ENCODE assay signal across 19 mouse cellular contexts in the genomic region with DNA sequence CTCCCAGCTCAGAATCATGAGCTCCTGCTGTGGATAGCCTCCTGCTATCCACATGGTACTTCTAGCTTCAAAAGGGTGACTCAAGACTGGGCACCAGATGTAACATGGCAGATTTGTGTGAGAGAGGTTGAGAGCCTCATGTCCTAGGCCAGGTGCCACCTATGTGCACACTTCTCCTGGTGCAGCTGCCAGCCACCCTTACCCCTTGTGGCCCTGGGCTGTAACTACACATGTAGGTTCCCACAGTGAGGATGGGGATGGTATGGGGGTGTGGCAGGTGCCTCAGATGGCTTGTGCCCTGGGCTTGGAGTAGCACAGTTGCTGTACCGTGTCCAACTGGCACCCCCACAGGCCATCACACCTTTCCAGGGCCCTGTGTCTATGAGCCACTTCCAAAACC.
DNase-seq lines count a peak whose midpoint lies in the region; ATAC-seq and TF ChIP-seq lines count a peak whose summit lies in the region.
"Had no signal": no experiment of that assay in that cellular context is flagged by ENCODE, and none has a peak within 500 bp of the region (broad histone marks: within the 10 kb centered on the region; RNA-seq: fewer than 3 reads in every experiment).

No protein-coding gene starts in this region.

- H3K36me3 ChIP-seq in heart, embryonic 15.5 days, result no peaks in the 10 kb centered on the region
- no peaks in the 10 kb centered on the region for H3K36me3 ChIP-seq in heart, embryonic 10.5 days
- H3K36me3 ChIP-seq in liver, embryonic 14.5 days (replicated peaks; ENCODE audit: control insufficient read depth, insufficient read depth, low read depth), result no peaks in the 10 kb centered on the region
- H3K36me3 ChIP-seq in liver, embryonic 11.5 days (ENCODE audit: control insufficient read depth, insufficient read depth, low read length), result no peaks in the 10 kb centered on the region
- H3K36me3 ChIP-seq in intestine, embryonic 16.5 days (ENCODE audit: control insufficient read depth, insufficient read depth, low read length), result no peaks in the 10 kb centered on the region
- H3K36me3 ChIP-seq: embryonic facial prominence, embryonic 12.5 days; forebrain, embryonic 10.5 days; heart, embryonic 13.5 days; midbrain, embryonic 10.5 days; neural tube, embryonic 13.5 days had no signal

- 58% methylated on average over 1 of the region's 1 CpGs for WGBS in heart, embryonic 15.5 days
- 69% methylated on average over 1 of the region's 1 CpGs for WGBS in heart, embryonic 10.5 days
- WGBS in liver, embryonic 14.5 days (ENCODE audit: insufficient replicate concordance), result 56% methylated on average over 1 of the region's 1 CpGs
- WGBS in liver, embryonic 11.5 days, result 79% methylated on average over 1 of the region's 1 CpGs
- WGBS in intestine, embryonic 16.5 days, result 83% methylated on average over 1 of the region's 1 CpGs

- no peak overlapping the region for H3K4me2 ChIP-seq in heart, embryonic 15.5 days
- no peak overlapping the region for H3K4me2 ChIP-seq in liver, embryonic 14.5 days (ENCODE audit: low read depth)
- H3K4me2 ChIP-seq in liver, embryonic 11.5 days, result no peak overlapping the region
- H3K4me2 ChIP-seq in intestine, embryonic 16.5 days (ENCODE audit: low read depth, low read length), result no peak overlapping the region
- H3K4me2 ChIP-seq: embryonic facial prominence, embryonic 12.5 days; heart, embryonic 13.5 days; hindbrain, embryonic 14.5 days; neural tube, embryonic 13.5 days had no signal

- no peaks in the 10 kb centered on the region for H3K4me1 ChIP-seq in heart, embryonic 15.5 days (replicated peaks)
- H3K4me1 ChIP-seq in heart, embryonic 10.5 days, result no peaks in the 10 kb centered on the region
- no peaks in the 10 kb centered on the region for H3K4me1 ChIP-seq in liver, embryonic 14.5 days (replicated peaks; ENCODE audit: control insufficient read depth in 2 of 2, insufficient read depth in 2 of 2, low read length in 1 of 2)
- H3K4me1 ChIP-seq in liver, embryonic 11.5 days (replicated peaks; ENCODE audit: control insufficient read depth, insufficient read depth, low read length), result no peaks in the 10 kb centered on the region
- H3K4me1 ChIP-seq in intestine, embryonic 16.5 days (ENCODE audit: control insufficient read depth, insufficient read depth, low read length), result no peaks in the 10 kb centered on the region
- H3K4me1 ChIP-seq: embryonic facial prominence, embryonic 12.5 days; forebrain, embryonic 10.5 days; heart, embryonic 13.5 days; midbrain, embryonic 10.5 days; neural tube, embryonic 13.5 days had no signal

- peak; percentile 43; the same call in 1 of the 2 replicates for TF ChIP-seq CTCF in liver, embryonic 14.5 days (IDR thresholded peaks at IDR 0.05; ENCODE audit: low read depth)

- TF ChIP-seq EP300 in liver, embryonic 14.5 days (IDR thresholded peaks at IDR 0.05; ENCODE audit: low read depth), result no peak

- H3K27ac ChIP-seq in heart, embryonic 15.5 days, result no peak overlapping the region
- H3K27ac ChIP-seq in heart, embryonic 10.5 days, result no peak overlapping the region
- no peak overlapping the region for H3K27ac ChIP-seq in liver, embryonic 14.5 days
- H3K27ac ChIP-seq in liver, embryonic 11.5 days (ENCODE audit: low read depth, low read length), result no peak overlapping the region
- H3K27ac ChIP-seq in intestine, embryonic 16.5 days (ENCODE audit: low read length), result no peak overlapping the region
- H3K27ac ChIP-seq: embryonic facial prominence, embryonic 12.5 days; forebrain, embryonic 10.5 days; heart, embryonic 13.5 days; hindbrain, embryonic 14.5 days; midbrain, embryonic 10.5 days; neural tube, embryonic 13.5 days had no signal

- ATAC-seq in heart, embryonic 15.5 days (replicated peaks; ENCODE audit: insufficient number of reproducible peaks, insufficient read depth, low FRiP score, low read depth), result 0 out of 2 replicates have a peak, but pooled peaks have one; percentile 7
- no peak for ATAC-seq in liver, embryonic 14.5 days (ENCODE audit: insufficient read depth)
- no peak; the same call in 1 of the 2 replicates for ATAC-seq in liver, embryonic 11.5 days (replicated peaks; ENCODE audit: low FRiP score)
- 0 out of 2 replicates have a peak, but pooled peaks have one; percentile 18 for ATAC-seq in intestine, embryonic 16.5 days

- H3K4me3 ChIP-seq in heart, embryonic 15.5 days, result no peak overlapping the region
- H3K4me3 ChIP-seq in heart, embryonic 10.5 days, result no peak overlapping the region
- H3K4me3 ChIP-seq in liver, embryonic 14.5 days (ENCODE audit: insufficient read depth in 1 of 2, low read depth in 2 of 2, low read length in 2 of 2), result no peak overlapping the region
- no peak overlapping the region for H3K4me3 ChIP-seq in liver, embryonic 11.5 days (ENCODE audit: low read depth, low read length)
- no peak overlapping the region for H3K4me3 ChIP-seq in intestine, embryonic 16.5 days (ENCODE audit: low read length)
- H3K4me3 ChIP-seq: embryonic facial prominence, embryonic 12.5 days; forebrain, embryonic 10.5 days; heart, embryonic 13.5 days; midbrain, embryonic 10.5 days; neural tube, embryonic 13.5 days had no signal

- DNase-seq in heart, embryonic 10.5 days (ENCODE audit: low spot score), result no peak
- DNase-seq in liver, embryonic 14.5 days (ENCODE audit: low read depth in 3 of 3, low spot score in 3 of 3), result no peak
- no peak for DNase-seq in liver, embryonic 11.5 days (ENCODE audit: low spot score)
- DNase-seq in ZHBTc4 (ENCODE audit: low read depth, low spot score), result peak; percentile 35
- DNase-seq in spleen, adult 12 weeks (ENCODE audit: low spot score), result no peak
- no peak for DNase-seq in layer of hippocampus, postnatal 10 days (ENCODE audit: low spot score in 2 of 2)
- DNase-seq: adrenal gland, postnatal 25 days; gastrocnemius, postnatal 25 days; kidney, adult 9 months; right cerebral cortex, postnatal 4 days; thymus, postnatal 14 days had no signal

- H3K9ac ChIP-seq in heart, embryonic 15.5 days, result no peak overlapping the region
- H3K9ac ChIP-seq in liver, embryonic 14.5 days (replicated peaks), result no peak overlapping the region
- H3K9ac ChIP-seq in liver, embryonic 11.5 days (ENCODE audit: low read depth, low read length), result no peak overlapping the region
- no peak overlapping the region for H3K9ac ChIP-seq in intestine, embryonic 16.5 days (ENCODE audit: low read depth, low read length)
- H3K9ac ChIP-seq: embryonic facial prominence, embryonic 12.5 days; heart, embryonic 13.5 days; hindbrain, embryonic 14.5 days; neural tube, embryonic 13.5 days had no signal

- no peaks in the 10 kb centered on the region for H3K9me3 ChIP-seq in heart, embryonic 15.5 days (replicated peaks)
- no peaks in the 10 kb centered on the region for H3K9me3 ChIP-seq in heart, embryonic 10.5 days
- H3K9me3 ChIP-seq in liver, embryonic 14.5 days (ENCODE audit: control insufficient read depth, low read length), result no peaks in the 10 kb centered on the region
- no peaks in the 10 kb centered on the region for H3K9me3 ChIP-seq in liver, embryonic 11.5 days (ENCODE audit: control insufficient read depth, low read length)
- no peaks in the 10 kb centered on the region for H3K9me3 ChIP-seq in intestine, embryonic 16.5 days (ENCODE audit: control insufficient read depth, low read length)
- H3K9me3 ChIP-seq: embryonic facial prominence, embryonic 12.5 days; forebrain, embryonic 10.5 days; heart, embryonic 13.5 days; midbrain, embryonic 10.5 days; neural tube, embryonic 13.5 days had no signal

- no peaks in the 10 kb centered on the region for H3K27me3 ChIP-seq in heart, embryonic 15.5 days
- no peaks in the 10 kb centered on the region for H3K27me3 ChIP-seq in heart, embryonic 10.5 days (ENCODE audit: insufficient read depth, poor library complexity, severe bottlenecking)
- no peaks in the 10 kb centered on the region for H3K27me3 ChIP-seq in liver, embryonic 14.5 days (ENCODE audit: control insufficient read depth, insufficient read depth, low read length)
- H3K27me3 ChIP-seq in liver, embryonic 11.5 days (replicated peaks; ENCODE audit: control insufficient read depth, insufficient read depth, low read length), result no peaks in the 10 kb centered on the region; the same call in 1 of the 2 replicates
- H3K27me3 ChIP-seq in intestine, embryonic 16.5 days (replicated peaks; ENCODE audit: control insufficient read depth, insufficient read depth, low read length), result no peaks in the 10 kb centered on the region
- H3K27me3 ChIP-seq: embryonic facial prominence, embryonic 12.5 days; heart, embryonic 13.5 days; neural tube, embryonic 13.5 days had no signal

Comparison
In these comparisons a context has a peak if more than half of its experiments do, and no peak if none do; other contexts are left out.
1. ATAC-seq: peak in heart, embryonic 15.5 days (single experiment) and intestine, embryonic 16.5 days (single experiment); none in liver, embryonic 14.5 days (single experiment) and liver, embryonic 11.5 days (single experiment).